Mouse (Mus musculus) bone marrow, adult 2 months (tissue): ENCODE measurements around the gene Acly.

Experiments
- CTCF ChIP-seq: fragments of 200-500 bp; IDR thresholded peaks from 2 replicates; pipeline ENCODE4 v1.5.1; 2011; ENCODE audit warnings: low read length, control low read depth; ENCODE audit not compliant: control insufficient read depth, insufficient read depth
- POLR2A ChIP-seq: fragments of 200-500 bp; IDR thresholded peaks from 2 replicates; pipeline ENCODE4 v1.6.1; 2011; ENCODE audit warnings: low read depth, mild to moderate bottlenecking, control low read depth, low read length, borderline replicate concordance; ENCODE audit not compliant: control insufficient read depth

DNA sequence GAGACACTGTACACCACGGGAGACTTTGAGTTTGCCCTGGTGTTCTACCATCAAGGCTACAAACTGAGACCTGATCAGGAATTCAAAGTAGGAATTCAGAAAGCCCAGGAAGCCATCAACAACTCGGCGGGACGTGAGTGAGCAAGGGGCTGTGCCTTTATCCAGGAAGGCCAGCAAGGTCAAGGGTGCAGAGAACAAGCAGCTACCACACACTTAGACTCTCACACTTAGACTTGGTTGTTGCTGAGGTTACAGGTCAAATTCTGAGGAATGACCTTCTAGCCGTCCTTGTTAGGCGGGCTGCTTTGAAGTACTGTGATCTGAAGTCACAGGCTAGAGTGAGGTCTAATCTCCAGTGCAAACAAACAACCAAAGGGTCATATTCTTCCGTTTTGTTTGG lies 31.7 kb upstream of the Acly start:
- TF ChIP-seq POLR2A = no peak
- TF ChIP-seq CTCF = no peak
